Mouse (Mus musculus) duodenum, adult 2 months (tissue): ENCODE results near the gene U2af1l4. TPM values are rescaled to one million over a fixed set of nuclear protein-coding genes. Genes with fewer than 3 reads are reported as not detected.

Experiments
- polyA plus RNA-seq: library from polyadenylated mRNA; depleted of rRNA; stranded (reverse); fragments of >200 nt; gene quantifications from 2 replicates; pipeline ENCODE4 v1.2.3, GENCODE M21; 2012; ENCODE audit warnings: low replicate concordance; rRNA removed

U2af1l4 gene
- polyA plus RNA-seq, result 56.6 and 64.2 TPM in 2 replicates

GRCm38 (mm10) chr7:30563117-30563905, at the start of gene U2af1l4, which contains the start of the genes Gm49396 and Psenen:
Gene U2af1l4, plus strand, starts transcription at chr7:30563301.
Gene Gm49396, plus strand, starts transcription at chr7:30563344.
Gene Psenen, minus strand, starts transcription at chr7:30563627.

GRCm38 (mm10) chr7:30534633-30535577, 28.2 kb upstream of the U2af1l4 start, which contains the start of gene Arhgap33:
Gene Arhgap33, minus strand, starts transcription at chr7:30535060.

DNA sequence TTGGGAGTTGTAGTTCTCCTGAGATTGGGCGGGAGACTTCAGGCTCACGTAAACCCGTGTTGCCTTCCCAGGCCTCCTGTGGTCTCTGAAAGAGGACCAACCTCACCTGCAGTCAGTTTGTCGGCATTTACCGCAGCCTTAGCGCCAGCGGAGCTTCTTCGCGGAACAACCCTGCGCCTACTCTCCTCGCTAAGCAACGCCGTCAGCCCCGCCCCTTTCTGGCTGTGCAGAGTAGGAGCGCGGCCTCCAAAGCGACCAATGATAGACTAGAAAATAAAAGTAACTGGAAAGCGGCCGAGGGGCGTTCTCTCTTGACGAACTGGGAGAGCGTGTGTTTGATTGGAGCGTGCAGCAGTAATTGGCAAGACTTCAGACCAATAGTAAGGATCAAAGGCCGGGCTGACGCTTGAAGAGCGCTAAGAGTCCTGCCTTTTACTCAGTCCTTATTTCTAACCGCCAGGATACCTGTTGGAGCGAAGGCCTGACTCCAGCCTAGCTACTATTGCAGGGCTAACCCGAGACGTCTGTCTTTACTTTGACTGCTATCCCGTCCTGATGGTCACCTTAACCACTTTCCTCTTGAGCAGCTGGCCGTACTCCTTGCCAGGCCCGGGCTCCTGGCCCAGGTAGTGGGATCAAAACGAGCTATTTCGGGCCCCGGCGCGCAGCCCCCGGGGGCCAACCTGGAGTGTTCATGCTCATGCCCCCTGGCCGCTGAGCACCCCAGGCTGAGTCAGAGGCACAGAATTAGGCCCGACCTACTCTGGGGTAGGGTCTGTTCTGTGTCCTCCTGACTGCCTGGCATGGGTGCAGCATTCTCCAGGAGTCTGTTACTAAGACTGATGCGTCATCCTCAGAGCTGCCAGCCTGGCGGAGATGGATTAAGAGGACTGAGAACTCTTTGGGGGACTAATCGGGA, 10.7 kb upstream of the U2af1l4 start, which contains the start of the genes Hspb6 and Proser3:
Gene Hspb6 (plus strand): TSS at position 77 of the 919 bp plus-strand sequence.
Gene Proser3 (minus strand): TSS at position 198 of the 919 bp plus-strand sequence.

DNA sequence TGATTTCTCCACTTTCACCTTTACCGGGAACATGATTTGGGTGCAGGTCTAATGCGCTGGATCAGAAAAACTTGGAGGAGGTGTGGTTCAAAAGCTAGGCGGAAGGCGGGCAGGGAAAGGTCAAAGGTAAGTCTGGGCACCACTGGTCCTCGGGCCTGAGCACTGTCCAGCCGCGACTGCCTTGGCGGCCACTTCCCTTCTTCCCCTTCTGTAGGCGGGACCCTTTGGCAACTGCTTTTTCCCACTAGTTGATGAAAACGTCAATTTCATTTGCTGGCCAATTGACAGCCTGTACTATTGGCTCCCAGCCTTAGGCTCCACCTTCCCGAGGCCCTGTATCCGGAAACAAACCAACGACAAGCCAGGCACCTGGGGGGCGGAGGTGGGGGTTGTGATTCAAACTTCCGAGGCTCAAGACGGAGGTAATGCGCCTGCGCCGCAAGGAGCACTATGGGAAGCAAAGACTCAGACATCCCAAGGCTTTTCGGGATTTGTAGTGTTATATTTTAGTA, 3.6 kb upstream of the U2af1l4 start, which contains the start of gene Lin37:
Gene Lin37 (minus strand): TSS at position 396 of the 512 bp plus-strand sequence.

GRCm38 (mm10) chr7:30564970-30565571, 2.0 kb downstream of the U2af1l4 start, which contains the start of gene Igflr1:
Gene Igflr1, plus strand, starts transcription at chr7:30565427.

DNA sequence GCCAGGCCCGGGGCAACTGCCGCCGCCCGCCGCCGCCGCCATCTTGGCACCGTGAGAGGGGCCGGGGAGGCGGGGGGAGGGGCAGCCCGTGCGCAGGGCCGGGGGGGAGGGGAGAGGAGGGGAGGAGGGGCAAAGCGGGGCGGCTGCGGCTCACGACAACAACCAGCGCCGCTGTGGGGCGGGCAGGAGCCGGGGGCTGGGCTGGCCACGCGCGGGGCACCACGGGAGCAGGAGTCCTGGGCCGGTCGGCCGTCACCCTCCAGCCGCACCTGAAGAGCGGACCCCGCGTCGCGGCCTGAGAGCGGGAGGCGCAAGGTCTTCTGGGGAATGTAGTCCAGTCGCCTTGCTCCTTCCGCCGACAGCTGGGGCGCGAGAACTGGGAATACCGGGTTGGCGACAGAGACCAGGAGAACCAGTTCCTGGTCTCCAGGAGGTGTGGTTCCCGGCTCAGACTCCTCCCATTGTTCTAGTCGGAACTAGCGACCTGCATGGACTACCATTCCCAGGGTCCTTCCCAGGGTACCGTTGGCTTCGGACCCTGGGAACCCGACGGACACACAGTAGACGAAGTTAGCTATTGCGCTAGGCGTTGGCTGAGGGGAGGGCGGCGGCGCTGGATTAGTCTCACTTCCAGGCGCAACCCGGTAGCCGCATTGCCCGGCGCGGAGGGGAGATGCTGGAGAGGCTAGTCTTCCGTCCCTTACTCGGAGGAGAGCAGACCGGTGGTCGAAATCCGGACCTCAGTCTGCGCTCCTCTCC, 25.8 kb downstream of the U2af1l4 start, which contains the start of gene Kmt2b:
Gene Kmt2b (minus strand): TSS at position 51 of the 759 bp plus-strand sequence.

GRCm38 (mm10) chr7:30598786-30599185, 35.7 kb downstream of the U2af1l4 start, which contains the start of gene Zbtb32:
Gene Zbtb32, minus strand, starts transcription at chr7:30598909.

DNA sequence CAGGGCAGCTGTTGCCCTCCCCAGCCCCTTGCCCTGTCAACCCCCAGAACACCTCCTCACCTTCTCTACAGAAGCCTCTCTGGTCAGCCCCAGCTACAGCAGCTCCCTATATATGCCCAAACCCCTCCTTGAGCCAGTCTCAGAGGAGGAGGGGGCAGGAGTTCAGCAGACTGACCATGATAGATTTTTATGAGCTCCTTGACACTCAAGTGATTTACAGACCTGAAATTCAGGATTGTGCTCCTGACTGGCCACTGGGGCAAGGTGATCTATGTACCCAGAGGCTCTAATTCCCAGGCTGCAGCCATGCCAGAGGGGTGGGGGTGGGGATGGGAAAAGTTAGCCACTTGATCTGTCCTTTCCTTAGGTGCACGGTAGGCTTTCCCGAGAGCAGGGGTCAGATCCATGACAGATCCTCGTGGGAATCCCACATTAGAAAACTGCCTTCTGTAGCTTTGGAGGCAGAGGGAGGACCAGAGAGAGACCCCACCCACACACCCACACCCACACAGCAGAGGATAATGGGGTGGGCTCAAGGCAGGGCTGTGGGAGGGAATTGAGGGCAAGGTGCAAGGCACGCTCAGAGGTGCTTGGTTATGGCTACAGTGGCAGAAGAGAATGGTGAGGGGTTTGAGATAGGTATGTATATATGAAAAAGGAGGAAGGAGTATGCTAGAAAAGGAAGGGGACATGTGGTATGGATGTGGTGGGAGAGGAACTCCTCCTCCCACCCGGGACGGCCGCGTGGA, 49.7 kb downstream of the U2af1l4 start, which contains the start of gene Upk1a:
Gene Upk1a (minus strand): TSS at position 194 of the 749 bp plus-strand sequence.

Other genes starting within 250 kb of the U2af1l4 start
- 9.8 and 29.1 TPM in 2 replicates for gene Syne4, start 248.5 kb upstream of the U2af1l4 start, polyA plus RNA-seq
- gene E130208F15Rik, start 241.6 kb upstream of the U2af1l4 start, polyA plus RNA-seq, result 1.2 and 2.4 TPM in 2 replicates
- 32.9 and 60.3 TPM in 2 replicates for gene Sdhaf1, start 239.4 kb upstream of the U2af1l4 start, polyA plus RNA-seq
- gene Lrfn3, start 200.5 kb upstream of the U2af1l4 start, polyA plus RNA-seq, result 27.9 and 30.8 TPM in 2 replicates
- gene Tyrobp, start 149.5 kb upstream of the U2af1l4 start, polyA plus RNA-seq, result 49.1 and 124 TPM in 2 replicates
- gene Hcst, start 143.4 kb upstream of the U2af1l4 start, polyA plus RNA-seq, result 11.5 and 53.7 TPM in 2 replicates
- 5.3 and 8.6 TPM in 2 replicates for gene Nfkbid, start 141.6 kb upstream of the U2af1l4 start, polyA plus RNA-seq
- gene Aplp1, start 117.8 kb upstream of the U2af1l4 start, polyA plus RNA-seq, result 24.5 and 168 TPM in 2 replicates
- 0.39 TPM in 1 of 2 replicates, not detected in the other for gene Kirrel2, start 105.6 kb upstream of the U2af1l4 start, polyA plus RNA-seq
- 2.5 TPM in 1 of 2 replicates, not detected in the other for gene Nphs1, start 105.0 kb upstream of the U2af1l4 start, polyA plus RNA-seq
- 2.3 and 37.6 TPM in 2 replicates for gene Prodh2, start 69.7 kb upstream of the U2af1l4 start, polyA plus RNA-seq
- 10.8 and 15.1 TPM in 2 replicates for gene Arhgap33, start 28.2 kb upstream of the U2af1l4 start, polyA plus RNA-seq
- 56.3 and 114 TPM in 2 replicates for gene Hspb6, start 11.1 kb upstream of the U2af1l4 start, polyA plus RNA-seq
- 3.6 and 5.5 TPM in 2 replicates for gene Proser3, start 11.0 kb upstream of the U2af1l4 start, polyA plus RNA-seq
- gene Lin37, start 3.5 kb upstream of the U2af1l4 start, polyA plus RNA-seq, result 28.6 and 40.9 TPM in 2 replicates
- gene Gm49396, start within 50 bp of the U2af1l4 start, polyA plus RNA-seq, result 0.55 and 1.2 TPM in 2 replicates
- gene Psenen, start 326 bp downstream of the U2af1l4 start, polyA plus RNA-seq, result 105 and 155 TPM in 2 replicates
- gene Igflr1, start 2.1 kb downstream of the U2af1l4 start, polyA plus RNA-seq, result 12.6 and 14.4 TPM in 2 replicates
- 31.9 and 38.5 TPM in 2 replicates for gene Kmt2b, start 25.4 kb downstream of the U2af1l4 start, polyA plus RNA-seq
- 2.3 and 3.2 TPM in 2 replicates for gene Zbtb32, start 35.6 kb downstream of the U2af1l4 start, polyA plus RNA-seq
- gene Upk1a, start 49.5 kb downstream of the U2af1l4 start, polyA plus RNA-seq, result 1.1 and 3.8 TPM in 2 replicates
- 382 and 584 TPM in 2 replicates for gene Cox6b1, start 62.9 kb downstream of the U2af1l4 start, polyA plus RNA-seq
- not detected in 2 replicates for gene Etv2, start 72.6 kb downstream of the U2af1l4 start, polyA plus RNA-seq
- gene Rbm42, start 87.0 kb downstream of the U2af1l4 start, polyA plus RNA-seq, result 73.7 and 104 TPM in 2 replicates
- gene Haus5, start 101.7 kb downstream of the U2af1l4 start, polyA plus RNA-seq, result 4.7 and 7.0 TPM in 2 replicates
- not detected in 2 replicates for gene Pmis2, start 108.3 kb downstream of the U2af1l4 start, polyA plus RNA-seq
- gene 2200002J24Rik, start 135.6 kb downstream of the U2af1l4 start, polyA plus RNA-seq, result 10.2 and 19.1 TPM in 2 replicates
- 0.88 and 2.5 TPM in 2 replicates for gene Atp4a, start 148.9 kb downstream of the U2af1l4 start, polyA plus RNA-seq
- 237 and 269 TPM in 2 replicates for gene Tmem147, start 166.2 kb downstream of the U2af1l4 start, polyA plus RNA-seq
- gene Gapdhs, start 180.4 kb downstream of the U2af1l4 start, polyA plus RNA-seq, result not detected in 2 replicates
- 0.18 and 0.44 TPM in 2 replicates for gene Sbsn, start 188.2 kb downstream of the U2af1l4 start, polyA plus RNA-seq
- gene Dmkn, start 200.5 kb downstream of the U2af1l4 start, polyA plus RNA-seq, result 1.8 and 2.2 TPM in 2 replicates
- not detected in 2 replicates for gene Krtdap, start 224.6 kb downstream of the U2af1l4 start, polyA plus RNA-seq